Comparison of ENCODE assay signal across 10 mouse cellular contexts in the genomic region with DNA sequence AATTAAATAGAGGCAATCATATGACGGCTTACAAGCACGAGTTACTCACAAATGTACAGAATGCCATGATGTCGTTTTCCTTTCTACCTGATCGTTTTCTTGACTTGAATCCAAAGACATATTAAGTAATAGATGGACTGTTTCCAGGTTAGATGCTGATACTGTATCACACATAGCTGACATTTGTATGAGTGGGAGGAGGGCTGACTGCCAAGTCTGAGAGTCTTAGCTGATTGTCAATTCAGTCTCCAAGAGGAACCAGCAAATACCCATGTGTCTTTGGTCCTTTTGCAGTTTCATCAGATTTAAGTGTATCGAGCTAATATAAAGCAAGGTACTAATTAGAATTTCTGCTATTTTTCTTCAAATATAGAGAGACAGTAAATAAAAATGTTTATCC.
A peak's percentile ranks its signal among the peaks of the same experiment; 100 is the strongest.
DNase-seq lines count a peak whose midpoint lies in the region; TF ChIP-seq lines count a peak whose summit lies in the region.
"Had no signal": no experiment of that assay in that cellular context is flagged by ENCODE, and none has a peak within 500 bp of the region (broad histone marks: within the 10 kb centered on the region; RNA-seq: fewer than 3 reads in every experiment).

No protein-coding gene starts in this region.

- intact Hi-C loops in left cerebral cortex, postnatal 14 days (cut with DNase I) = no loop called here

- TF ChIP-seq CTCF in brain, embryonic 14.5 days (IDR thresholded peaks at IDR 0.05; ENCODE audit: borderline replicate concordance, extremely low read depth, insufficient read depth, insufficient read length) = no peak

- peak; percentile 1 to 4 for DNase-seq in heart, adult 18-20 months
- DNase-seq in heart, adult 8-10 months (ENCODE audit: low spot score) = no peak
- DNase-seq in brain, embryonic 14.5 days (ENCODE audit: low read depth) = peak; percentile 71
- peak; percentile 3 to 50 for DNase-seq in frontal cortex, adult 2 months (ENCODE audit: extremely low spot score in 1 of 2, low spot score in 1 of 2)
- DNase-seq in left cerebral cortex, postnatal 14 days (ENCODE audit: low spot score in 2 of 2) = peak; percentile 11 to 37
- DNase-seq in lung, postnatal 25 days (ENCODE audit: low spot score) = no peak
- no peak for DNase-seq in thymus, adult 18-20 months
- DNase-seq in spleen, postnatal 10 days (ENCODE audit: low spot score in 2 of 2) = no peak
- DNase-seq: kidney, adult 11 months; lung, postnatal 10 days had no signal

- no peak for TF ChIP-seq POLR2A in brain, embryonic 14.5 days (IDR thresholded peaks at IDR 0.05; ENCODE audit: borderline replicate concordance, extremely low read depth, insufficient read depth, insufficient read length, poor library complexity, severe bottlenecking)

Comparison
In these comparisons a context has a peak if more than half of its experiments do, and no peak if none do; other contexts are left out.
1. DNase-seq: peak in heart, adult 18-20 months (2 of 2), brain, embryonic 14.5 days (single experiment), frontal cortex, adult 2 months (2 of 2) and left cerebral cortex, postnatal 14 days (2 of 2); none in heart, adult 8-10 months (single experiment), lung, postnatal 25 days (single experiment), thymus, adult 18-20 months (0 of 2) and spleen, postnatal 10 days (0 of 2).